Mouse (Mus musculus): Measurements from ENCODE around the gene Arhgef28.
"Not testable (repeated sequence)": the region's sequence is repeated elsewhere in the genome, so short reads cannot be mapped to it uniquely, and the experiment has no call there.

Arhgef28 gene

GRCm38 (mm10) chr13:98124113-98124745, 82.0 kb downstream of the Arhgef28 start:
- DNase-seq (ENCODE audit: low spot score in 2 of 2): no peak

- DNase-seq (ENCODE audit: low spot score in 2 of 2): no peak
These were observed 83.5 kb downstream of the Arhgef28 start for GRCm38 (mm10) chr13:98122766-98123165.

DNA sequence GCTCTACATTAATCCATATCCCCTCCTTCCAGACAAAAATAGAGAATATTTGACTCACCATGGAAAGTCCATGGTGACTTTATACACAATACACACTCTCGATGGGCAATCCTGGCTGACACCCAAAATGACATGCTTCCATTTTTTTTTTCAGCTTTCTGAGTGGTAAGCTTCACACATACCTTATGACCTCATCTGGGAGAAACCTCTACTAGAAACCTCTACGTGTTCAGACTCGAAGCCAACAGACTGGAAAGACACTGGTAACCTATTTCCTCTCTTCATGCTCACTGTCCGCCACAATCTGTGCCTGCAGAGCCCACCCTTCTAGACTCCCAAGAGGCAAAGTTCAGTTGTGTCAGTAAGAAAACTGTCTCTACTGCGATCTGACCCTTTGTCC, 84.2 kb downstream of the Arhgef28 start:
- DNase-seq (ENCODE audit: low spot score in 2 of 2): no peak

GRCm38 (mm10) chr13:98121124-98121470, 85.1 kb downstream of the Arhgef28 start:
- DNase-seq (ENCODE audit: low spot score in 2 of 2): no peak

- DNase-seq (ENCODE audit: low spot score in 2 of 2): no peak
These were observed 85.7 kb downstream of the Arhgef28 start for GRCm38 (mm10) chr13:98120356-98121123.

DNA sequence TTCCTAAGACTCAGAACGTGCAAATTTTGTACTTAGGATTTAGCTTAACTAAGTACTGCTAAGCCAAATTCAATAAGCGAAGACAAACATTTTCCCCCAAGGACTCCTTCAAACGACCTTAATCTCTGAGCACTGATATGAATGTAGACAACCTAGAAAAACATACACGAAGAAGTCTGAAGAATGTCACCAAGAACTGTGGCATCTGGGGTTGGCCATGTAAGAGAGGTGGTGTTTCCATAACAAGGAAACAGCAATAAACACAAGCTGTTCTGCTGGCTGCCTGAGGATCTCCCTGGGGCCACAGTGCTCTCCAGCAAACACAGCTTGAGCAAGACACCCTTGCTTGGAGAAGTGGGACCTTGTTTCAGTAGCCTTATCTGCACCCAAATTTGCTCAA, 87.9 kb downstream of the Arhgef28 start:
- DNase-seq (ENCODE audit: low spot score in 2 of 2): no peak

DNA sequence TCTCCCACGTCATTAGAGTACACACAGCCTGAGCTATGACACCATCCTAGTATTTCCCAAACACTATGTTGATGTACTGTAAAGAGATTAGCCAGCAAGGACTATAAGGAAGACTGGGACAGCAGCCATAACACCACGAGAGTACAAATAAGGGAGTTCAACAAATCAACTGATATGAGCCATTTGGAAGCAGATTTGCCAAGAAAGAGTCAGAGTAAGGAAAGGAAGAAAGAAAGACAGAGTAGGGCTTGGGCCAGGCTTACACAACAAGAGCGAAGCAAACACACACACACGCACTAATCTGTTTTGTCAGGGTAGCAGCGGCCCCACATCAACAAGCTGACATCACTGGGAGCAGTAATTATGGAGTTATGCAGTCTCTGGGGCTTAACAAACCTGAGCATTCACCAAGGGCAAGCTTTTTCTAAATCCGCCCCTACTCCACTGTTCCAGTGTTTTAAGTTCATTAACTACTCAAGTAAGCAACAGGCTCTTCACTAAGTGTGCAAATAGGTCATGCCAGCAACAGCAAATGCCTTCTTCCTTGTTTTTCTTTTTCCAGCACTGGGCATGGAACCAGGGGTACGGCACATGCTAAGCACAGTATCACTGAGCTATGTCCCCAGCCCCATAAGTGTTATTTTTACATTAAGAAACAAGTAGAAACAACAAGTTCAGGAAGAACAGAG, 88.5 kb downstream of the Arhgef28 start:
- no peak for DNase-seq (ENCODE audit: low spot score in 2 of 2)

DNA sequence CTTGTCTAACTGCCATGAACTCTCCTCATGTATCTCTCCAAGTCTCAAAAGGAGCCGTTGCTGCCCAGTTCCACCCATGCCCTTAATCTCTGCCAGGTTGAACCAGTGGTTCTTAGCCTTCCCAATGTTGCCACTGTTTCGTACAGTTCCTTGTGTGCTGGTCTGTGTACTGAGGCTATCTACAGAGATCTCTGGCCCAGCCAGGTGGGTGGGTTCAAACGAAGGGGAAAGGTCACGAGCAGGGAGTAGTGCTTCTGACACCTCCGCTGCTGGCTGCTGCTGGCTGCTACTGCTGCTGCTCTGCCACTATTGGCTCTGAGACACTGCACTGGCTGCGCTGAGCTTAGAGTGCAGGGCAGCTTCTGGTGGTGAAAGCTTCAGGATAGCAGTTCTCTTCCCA, 90.6 kb downstream of the Arhgef28 start:
- no peak for DNase-seq (ENCODE audit: low spot score in 2 of 2)

DNA sequence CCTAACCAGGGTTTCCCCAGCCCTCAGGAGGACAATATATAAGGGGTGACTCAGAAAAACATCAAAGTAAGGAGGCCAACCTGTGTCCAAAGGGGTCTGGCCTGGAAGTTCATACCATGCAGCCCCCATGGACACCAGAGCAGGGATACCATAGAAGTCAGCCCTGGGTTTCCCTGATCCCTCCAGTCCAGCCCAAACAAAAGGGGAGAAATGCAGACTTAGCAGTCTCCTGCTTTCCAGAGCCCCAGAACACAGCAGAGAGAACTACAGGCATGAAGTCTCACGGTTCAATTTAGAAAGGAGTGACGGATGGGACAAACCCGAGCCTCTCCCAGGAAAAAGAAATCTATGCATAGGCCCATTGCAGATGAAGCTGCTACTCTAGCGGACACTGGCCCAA, 91.2 kb downstream of the Arhgef28 start:
- DNase-seq (ENCODE audit: low spot score in 2 of 2): no peak

DNA sequence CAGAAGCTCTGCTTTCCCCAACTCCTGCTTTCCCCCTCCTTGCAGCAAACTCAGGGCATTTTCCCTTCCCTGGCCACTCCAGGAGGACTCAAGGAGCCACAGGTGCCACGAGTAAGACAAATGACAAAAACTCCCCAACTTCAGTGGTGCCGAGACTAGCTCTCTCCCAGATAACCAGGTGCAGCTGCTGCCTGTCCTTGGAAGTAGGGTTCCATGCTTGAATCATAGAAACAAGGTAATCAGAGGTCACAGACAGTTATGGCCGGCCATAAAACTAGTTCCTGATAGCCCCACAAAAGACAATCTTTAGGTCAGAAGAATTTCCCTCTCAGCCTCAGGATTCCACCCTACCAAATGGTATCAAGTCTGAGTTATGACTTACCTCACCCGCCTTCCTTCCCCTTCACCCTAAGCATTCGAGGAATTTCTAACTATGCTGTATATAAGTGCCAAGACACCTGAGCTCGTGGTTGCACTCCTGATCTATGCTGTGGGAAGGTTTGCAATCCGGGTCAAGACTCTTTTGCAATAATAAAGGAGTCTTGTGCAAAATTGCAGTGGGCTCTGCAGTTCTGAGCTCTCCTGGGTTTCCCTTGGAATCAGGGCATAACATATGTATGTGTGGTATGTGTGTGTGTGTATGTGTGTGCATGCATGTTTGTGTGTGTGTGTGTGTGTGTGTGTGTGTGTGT, 93.3 kb downstream of the Arhgef28 start:
- DNase-seq (ENCODE audit: low spot score in 2 of 2): no peak

DNA sequence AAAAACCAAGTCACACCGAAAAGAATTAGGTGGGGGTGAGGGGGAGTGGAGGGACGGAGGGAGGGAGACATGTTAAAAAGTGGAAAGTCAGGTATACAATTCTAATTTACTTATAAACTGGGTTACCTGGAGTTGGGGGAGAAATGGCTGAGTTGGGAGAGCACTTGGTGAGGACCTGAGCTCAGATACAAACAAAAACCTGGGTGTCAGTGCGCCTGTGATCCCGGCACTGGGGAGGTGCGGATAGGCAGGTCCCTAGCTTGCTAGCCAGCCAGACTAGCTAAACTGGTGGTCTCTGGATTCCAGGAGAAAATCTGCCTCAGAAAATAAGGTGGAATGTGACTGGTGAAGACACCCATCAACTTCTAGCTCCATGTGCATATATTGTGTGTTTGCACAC, 94.7 kb downstream of the Arhgef28 start:
- no peak for DNase-seq (ENCODE audit: low spot score in 2 of 2)

DNA sequence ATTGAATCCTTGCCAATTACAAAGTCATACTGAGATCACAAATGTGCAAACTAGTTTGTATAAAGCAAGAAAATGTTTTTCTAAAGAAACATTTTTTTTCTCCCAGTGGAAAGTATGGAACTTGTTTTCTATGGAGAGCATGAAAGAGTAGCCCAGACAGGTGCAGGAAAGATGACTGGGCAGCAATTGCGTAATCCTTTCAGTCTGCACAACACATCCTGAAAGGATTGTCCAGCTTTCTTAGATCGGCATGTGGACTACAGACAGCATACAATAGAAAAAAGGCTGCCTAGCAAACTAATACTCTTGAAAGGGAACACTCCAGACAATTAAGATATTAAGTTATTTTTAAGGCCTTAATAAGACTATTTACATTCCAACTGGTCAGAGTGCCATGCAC, 95.2 kb downstream of the Arhgef28 start:
- DNase-seq (ENCODE audit: low spot score in 2 of 2): no peak

DNA sequence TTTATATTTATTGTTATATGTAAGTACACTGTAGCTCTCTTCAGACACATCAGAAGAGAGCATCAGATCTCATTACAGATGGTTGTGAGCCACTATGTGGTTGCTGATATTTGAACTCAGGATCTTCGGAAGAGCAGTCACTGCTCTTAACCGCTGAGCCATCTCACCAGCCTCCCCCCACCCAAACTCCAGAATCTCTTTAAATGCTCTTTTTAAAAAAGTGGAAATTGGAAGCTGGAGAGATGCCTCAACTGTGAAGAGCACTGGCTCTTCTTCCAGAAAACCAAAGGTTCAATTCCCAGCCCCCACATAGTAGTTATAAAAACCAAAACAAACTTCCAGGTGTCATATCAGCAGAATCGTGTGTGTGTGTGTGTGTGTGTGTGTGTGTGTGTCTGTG, 97.8 kb downstream of the Arhgef28 start:
- DNase-seq (ENCODE audit: low spot score in 2 of 2): not testable (repeated sequence)

- no peak for DNase-seq (ENCODE audit: low spot score in 2 of 2)
These were observed 98.6 kb downstream of the Arhgef28 start for GRCm38 (mm10) chr13:98107621-98108020.

GRCm38 (mm10) chr13:98095966-98096365, 110.3 kb downstream of the Arhgef28 start:
- DNase-seq (ENCODE audit: low spot score in 2 of 2): no peak

GRCm38 (mm10) chr13:98094332-98094731, 111.9 kb downstream of the Arhgef28 start:
- DNase-seq (ENCODE audit: low spot score in 2 of 2): no peak

- DNase-seq (ENCODE audit: low spot score in 2 of 2): no peak
These were observed 112.8 kb downstream of the Arhgef28 start for GRCm38 (mm10) chr13:98093483-98093882.

DNA sequence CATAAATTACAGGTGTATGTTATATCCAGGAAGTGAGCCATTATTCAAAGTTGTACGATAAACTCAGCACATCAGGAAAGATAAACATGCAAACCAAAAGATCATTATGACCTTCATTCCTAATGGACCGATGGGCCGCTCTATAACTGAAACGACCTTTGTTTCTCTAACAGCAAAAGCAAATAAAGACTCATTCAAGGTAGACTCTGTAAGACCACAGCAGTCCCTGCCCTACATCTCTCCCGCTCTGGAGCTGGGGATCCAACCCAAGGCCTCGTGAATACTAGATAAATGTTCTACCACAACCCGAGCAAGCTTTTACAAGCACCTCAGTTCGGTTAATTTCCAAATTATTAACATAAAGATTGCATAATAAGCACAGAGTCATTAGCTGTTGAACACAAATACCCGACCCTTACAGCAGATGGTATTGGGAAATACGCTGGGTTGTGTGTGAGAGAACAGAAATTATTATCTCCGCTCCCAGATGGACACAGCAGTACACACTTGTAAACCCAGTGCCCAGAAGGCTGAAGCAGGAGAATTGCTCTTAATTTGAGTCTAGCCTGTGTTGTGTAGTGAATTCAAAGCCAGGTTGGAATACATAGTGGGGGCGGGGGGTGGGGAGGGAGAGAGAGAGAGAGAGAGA, 113.8 kb downstream of the Arhgef28 start:
- DNase-seq (ENCODE audit: low spot score in 2 of 2): no peak

DNA sequence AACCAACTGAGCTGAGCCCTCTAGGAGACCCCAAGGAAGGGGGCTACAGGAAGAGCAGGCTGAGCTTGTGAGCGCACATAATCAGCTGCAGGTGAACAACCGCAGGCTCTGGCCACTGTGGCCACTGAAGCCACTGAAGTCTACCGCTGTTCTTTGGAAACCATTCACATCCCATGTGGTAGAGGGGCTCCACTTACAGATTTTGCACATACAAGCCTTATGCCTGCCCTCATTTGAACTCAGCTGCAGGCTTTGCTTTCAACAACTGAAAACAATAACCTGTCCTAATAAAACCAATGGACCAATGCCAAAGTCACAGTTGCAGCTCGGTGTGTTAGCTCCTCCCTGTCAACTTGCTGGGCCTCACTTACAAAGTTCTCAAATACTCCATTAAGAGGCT, 126.6 kb downstream of the Arhgef28 start:
- DNase-seq (ENCODE audit: low spot score in 2 of 2): no peak

DNA sequence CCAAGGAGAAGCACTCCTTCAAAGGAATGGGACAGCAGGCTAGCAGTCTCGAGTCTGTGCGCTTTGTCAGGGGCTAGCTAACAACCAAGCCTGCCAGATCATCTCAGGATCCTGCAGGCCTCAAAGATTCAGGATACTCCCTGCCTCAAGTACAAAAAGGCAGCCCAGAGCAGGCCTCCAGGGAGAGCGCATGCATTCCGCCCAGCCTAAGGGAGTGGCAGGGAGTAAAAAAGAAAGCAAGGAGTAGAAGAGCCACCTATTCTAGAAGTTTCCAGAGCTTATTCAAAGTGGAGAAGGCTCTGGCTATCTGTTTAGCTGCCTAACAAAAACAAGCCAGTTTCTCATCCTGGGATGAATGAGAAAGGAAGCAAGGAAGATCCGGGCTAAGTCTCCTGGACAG, 128.0 kb downstream of the Arhgef28 start:
- no peak for DNase-seq (ENCODE audit: low spot score in 2 of 2)

DNA sequence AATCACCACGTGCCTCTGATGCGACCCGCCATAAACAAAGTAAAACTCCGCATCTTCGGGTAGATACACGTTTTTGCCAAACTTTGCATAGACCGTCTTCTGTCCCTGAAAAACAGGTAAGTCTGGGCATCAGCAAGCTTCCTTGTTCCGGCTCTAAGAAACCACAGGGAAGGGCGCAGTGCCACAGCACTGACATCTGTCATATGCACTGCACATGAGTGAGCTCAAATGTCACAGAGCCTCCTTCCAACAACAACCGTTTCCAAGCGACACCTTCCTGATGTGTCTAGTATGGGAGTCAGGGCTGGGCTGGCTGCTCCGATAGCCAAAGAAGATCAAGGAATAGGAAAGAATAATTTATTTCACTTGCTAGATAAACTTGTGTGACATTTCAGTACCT, 129.0 kb downstream of the Arhgef28 start:
- DNase-seq (ENCODE audit: low spot score in 2 of 2): no peak

DNA sequence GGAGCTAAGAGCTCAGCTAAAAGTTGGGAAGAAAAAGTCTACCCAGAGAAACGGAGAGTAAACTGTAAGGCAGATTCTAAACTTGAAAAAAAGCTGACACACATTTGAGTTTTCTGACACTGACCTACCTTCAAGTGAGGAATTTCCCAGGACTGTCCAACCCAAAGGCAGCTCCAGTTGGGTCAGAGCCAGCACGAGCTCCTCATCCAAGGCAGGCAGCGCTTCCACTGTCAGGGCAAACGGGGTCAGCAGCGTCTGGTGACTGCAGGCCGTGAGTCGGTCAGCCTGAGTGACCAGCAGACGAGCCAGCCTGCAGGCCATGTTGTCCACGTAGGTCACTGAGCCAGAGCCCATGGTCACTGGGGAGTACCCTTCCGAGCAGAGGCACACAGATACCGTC, 131.4 kb downstream of the Arhgef28 start:
- no peak for DNase-seq (ENCODE audit: low spot score in 2 of 2)

All from frontal cortex, postnatal 10 days (tissue).